Mouse (Mus musculus): Measurements from ENCODE around the gene Dusp15. TPM values are rescaled to one million over a fixed set of nuclear protein-coding genes. Genes with fewer than 3 reads are reported as not detected.

Gene Dusp15
- total RNA-seq, 1 experiment, result 0.31 TPM

DNA sequence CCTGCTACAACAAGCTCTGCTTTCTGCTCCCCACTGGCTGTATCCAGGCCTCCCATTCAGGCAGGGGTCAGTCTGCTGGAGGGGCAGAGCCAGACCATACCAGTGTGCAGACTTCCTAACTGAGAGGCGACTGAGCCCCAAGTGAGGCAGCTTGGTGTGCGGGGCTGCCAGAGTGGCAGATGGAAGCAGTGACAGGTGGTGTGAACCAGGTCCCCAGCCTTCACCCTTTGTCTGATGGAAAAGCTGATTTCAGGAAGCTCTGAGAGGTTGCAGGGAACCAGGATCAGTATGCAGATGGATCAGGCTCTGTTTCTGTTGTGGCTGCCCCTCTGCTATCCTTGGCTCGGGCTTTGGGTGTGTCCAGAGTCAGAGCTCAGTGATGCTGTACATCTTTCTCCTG lies 27.9 kb downstream of the Dusp15 start:
- no peaks in the 10 kb centered on the region for H3K36me3 ChIP-seq (ENCODE audit: control insufficient read depth, insufficient read depth, low read length, poor library complexity, severe bottlenecking)
- TF ChIP-seq CHD2 (IDR thresholded peaks at IDR 0.05; ENCODE audit: low read depth, low read length), result no peak
- no peak for TF ChIP-seq MAFK (IDR thresholded peaks at IDR 0.05; ENCODE audit: insufficient read depth, low read depth, low read length)
- no peak for TF ChIP-seq ZC3H11A (IDR thresholded peaks at IDR 0.05; ENCODE audit: borderline replicate concordance, low read depth, low read length)
- TF ChIP-seq HCFC1 (IDR thresholded peaks at IDR 0.05; ENCODE audit: borderline replicate concordance, insufficient read depth, low read length), result no peak
- TF ChIP-seq ZNF384 (IDR thresholded peaks at IDR 0.05; ENCODE audit: low read depth, low read length), result no peak
- H3K9me3 ChIP-seq (ENCODE audit: control insufficient read depth, insufficient read depth, low read depth, low read length), result no peaks in the 10 kb centered on the region
- H3K4me1 ChIP-seq (ENCODE audit: control insufficient read depth in 2 of 2, insufficient read depth in 2 of 2, low read length in 2 of 2, poor library complexity in 1 of 2), result peaks cover 0 to 4% of the 10 kb centered on the region in 2 experiments; a peak in 1 of 4 replicates
- no peak overlapping the region for H3K4me3 ChIP-seq (ENCODE audit: insufficient read depth in 1 of 2, low read depth in 1 of 2, low read length in 2 of 2, poor library complexity in 1 of 2, severe bottlenecking in 1 of 2)
- H3K9ac ChIP-seq (ENCODE audit: insufficient read depth, low read depth, low read length, poor library complexity, severe bottlenecking), result no peak overlapping the region
- no peak overlapping the region for H3K27ac ChIP-seq (ENCODE audit: insufficient read depth, low read depth, low read length, poor library complexity, severe bottlenecking)
- in situ Hi-C loops (cut with MboI; ENCODE audit: low sequenced_read_pairs in 2 of 2, unreplicated experiment in 2 of 2), result loop anchor here in 1 of 2 experiments (25.0 kb wide), 1 partner anchor 214 kb away; no protein-coding TSS in a partner anchor
- DNase-seq (ENCODE audit: low read depth, low spot score), result no peak

DNA sequence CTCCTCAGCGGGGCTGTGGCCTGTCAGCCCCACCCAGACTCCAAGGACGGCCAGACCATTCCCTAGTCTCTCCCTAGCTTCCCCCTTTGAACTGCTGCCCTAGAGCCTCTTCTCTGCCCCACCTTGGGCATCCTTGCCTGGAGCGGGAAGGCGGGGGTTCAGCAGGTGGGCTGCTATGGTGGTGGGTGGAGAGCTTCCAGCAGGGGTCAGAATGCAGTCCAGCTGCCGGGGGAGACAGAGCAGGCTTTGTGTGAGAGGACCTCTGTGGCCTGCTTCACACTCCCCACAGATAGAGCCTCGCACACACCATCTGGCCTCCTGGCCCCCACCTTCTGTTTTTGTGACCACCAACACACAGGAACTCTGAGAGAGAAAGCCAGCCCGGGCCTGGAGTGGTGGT lies 29.1 kb downstream of the Dusp15 start:
- no peaks in the 10 kb centered on the region for H3K9me3 ChIP-seq (ENCODE audit: control insufficient read depth, insufficient read depth, low read depth, low read length)
- peaks cover 0 to 4% of the 10 kb centered on the region in 2 experiments; a peak in 1 of 4 replicates for H3K4me1 ChIP-seq (ENCODE audit: control insufficient read depth in 2 of 2, insufficient read depth in 2 of 2, low read length in 2 of 2, poor library complexity in 1 of 2)
- H3K4me3 ChIP-seq (ENCODE audit: insufficient read depth in 1 of 2, low read depth in 1 of 2, low read length in 2 of 2, poor library complexity in 1 of 2, severe bottlenecking in 1 of 2), result no peak overlapping the region
- TF ChIP-seq HCFC1 (IDR thresholded peaks at IDR 0.05; ENCODE audit: borderline replicate concordance, insufficient read depth, low read length) (no peak), ZNF384 (IDR thresholded peaks at IDR 0.05; ENCODE audit: low read depth, low read length) (no peak), MAFK (IDR thresholded peaks at IDR 0.05; ENCODE audit: insufficient read depth, low read depth, low read length) (no peak), ZC3H11A (IDR thresholded peaks at IDR 0.05; ENCODE audit: borderline replicate concordance, low read depth, low read length) (no peak), CHD2 (IDR thresholded peaks at IDR 0.05; ENCODE audit: low read depth, low read length) (no peak)
- in situ Hi-C loops (cut with MboI; ENCODE audit: low sequenced_read_pairs in 2 of 2, unreplicated experiment in 2 of 2), result loop anchor here in 1 of 2 experiments (25.0 kb wide), 1 partner anchor 215 kb away; no protein-coding TSS in a partner anchor
- no peaks in the 10 kb centered on the region for H3K36me3 ChIP-seq (ENCODE audit: control insufficient read depth, insufficient read depth, low read length, poor library complexity, severe bottlenecking)
- no peak for DNase-seq (ENCODE audit: low read depth, low spot score)
- H3K9ac ChIP-seq (ENCODE audit: insufficient read depth, low read depth, low read length, poor library complexity, severe bottlenecking), result no peak overlapping the region
- no peak overlapping the region for H3K27ac ChIP-seq (ENCODE audit: insufficient read depth, low read depth, low read length, poor library complexity, severe bottlenecking)

DNA sequence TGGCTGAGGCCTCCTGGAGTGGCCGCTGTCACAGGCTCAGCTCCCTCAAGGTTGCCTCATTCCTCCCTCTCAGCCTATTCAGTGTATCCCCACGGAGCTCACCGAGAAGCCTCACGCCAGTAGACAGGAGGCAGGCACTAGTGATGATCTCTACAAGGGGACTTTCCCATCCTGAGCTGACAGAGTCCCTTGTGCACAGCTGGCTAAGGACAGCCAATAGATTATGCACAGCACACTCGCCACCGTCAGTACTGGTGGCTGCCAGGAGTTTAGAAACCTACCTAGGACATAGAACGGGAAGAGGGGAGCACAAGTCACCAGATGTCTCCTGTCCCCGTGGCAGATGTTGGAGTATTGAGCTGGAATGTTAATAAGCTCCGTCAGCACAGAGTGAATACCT lies 33.8 kb downstream of the Dusp15 start:
- Histone ChIP-seq H3K4me1 (ENCODE audit: control insufficient read depth in 2 of 2, insufficient read depth in 2 of 2, low read length in 2 of 2, poor library complexity in 1 of 2) (peaks cover 0 to 10% of the 10 kb centered on the region in 2 experiments; a peak in 2 of 4 replicates), H3K4me3 (ENCODE audit: insufficient read depth in 1 of 2, low read depth in 1 of 2, low read length in 2 of 2, poor library complexity in 1 of 2, severe bottlenecking in 1 of 2) (no peak overlapping the region), H3K27ac (ENCODE audit: insufficient read depth, low read depth, low read length, poor library complexity, severe bottlenecking) (no peak overlapping the region), H3K36me3 (ENCODE audit: control insufficient read depth, insufficient read depth, low read length, poor library complexity, severe bottlenecking) (no peaks in the 10 kb centered on the region), H3K9ac (ENCODE audit: insufficient read depth, low read depth, low read length, poor library complexity, severe bottlenecking) (no peak overlapping the region), H3K9me3 (ENCODE audit: control insufficient read depth, insufficient read depth, low read depth, low read length) (no peaks in the 10 kb centered on the region)
- in situ Hi-C loops (cut with MboI; ENCODE audit: low sequenced_read_pairs in 2 of 2, unreplicated experiment in 2 of 2), result loop anchor here (10.0 to 25.0 kb wide), 2 partner anchors 220 to 227 kb away; no protein-coding TSS in a partner anchor
- TF ChIP-seq ZC3H11A (IDR thresholded peaks at IDR 0.05; ENCODE audit: borderline replicate concordance, low read depth, low read length), result no peak
- TF ChIP-seq CHD2 (IDR thresholded peaks at IDR 0.05; ENCODE audit: low read depth, low read length), result no peak
- no peak for TF ChIP-seq HCFC1 (IDR thresholded peaks at IDR 0.05; ENCODE audit: borderline replicate concordance, insufficient read depth, low read length)
- no peak for TF ChIP-seq ZNF384 (IDR thresholded peaks at IDR 0.05; ENCODE audit: low read depth, low read length)
- TF ChIP-seq MAFK (IDR thresholded peaks at IDR 0.05; ENCODE audit: insufficient read depth, low read depth, low read length), result no peak
- no peak for DNase-seq (ENCODE audit: low read depth, low spot score)

DNA sequence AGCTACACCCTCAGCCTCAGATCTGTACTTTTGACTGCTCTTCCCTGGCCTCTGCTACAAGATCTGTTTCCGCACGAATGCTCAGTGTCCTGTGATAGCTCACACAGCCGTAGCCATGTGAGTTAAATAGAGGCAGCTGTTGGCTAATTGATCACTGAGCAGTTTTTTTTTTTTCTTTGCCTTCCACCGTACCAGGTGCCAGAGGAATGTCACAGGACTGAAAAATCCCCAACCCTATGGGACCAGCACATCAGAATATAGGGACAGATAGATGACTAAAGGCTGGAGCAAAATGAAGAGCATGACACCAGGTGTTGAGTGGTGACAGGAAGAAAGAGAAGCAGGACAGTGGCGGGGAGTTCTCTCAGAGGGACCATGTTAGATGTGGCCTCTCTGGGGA lies 35.4 kb downstream of the Dusp15 start:
- no peak for TF ChIP-seq ZNF384 (IDR thresholded peaks at IDR 0.05; ENCODE audit: low read depth, low read length)
- TF ChIP-seq CHD2 (IDR thresholded peaks at IDR 0.05; ENCODE audit: low read depth, low read length), result no peak
- no peak for TF ChIP-seq MAFK (IDR thresholded peaks at IDR 0.05; ENCODE audit: insufficient read depth, low read depth, low read length)
- TF ChIP-seq ZC3H11A (IDR thresholded peaks at IDR 0.05; ENCODE audit: borderline replicate concordance, low read depth, low read length), result no peak
- no peak for TF ChIP-seq HCFC1 (IDR thresholded peaks at IDR 0.05; ENCODE audit: borderline replicate concordance, insufficient read depth, low read length)
- Histone ChIP-seq H3K36me3 (ENCODE audit: control insufficient read depth, insufficient read depth, low read length, poor library complexity, severe bottlenecking) (no peaks in the 10 kb centered on the region), H3K9ac (ENCODE audit: insufficient read depth, low read depth, low read length, poor library complexity, severe bottlenecking) (no peak overlapping the region), H3K27ac (ENCODE audit: insufficient read depth, low read depth, low read length, poor library complexity, severe bottlenecking) (no peak overlapping the region), H3K9me3 (ENCODE audit: control insufficient read depth, insufficient read depth, low read depth, low read length) (no peaks in the 10 kb centered on the region), H3K4me3 (ENCODE audit: insufficient read depth in 1 of 2, low read depth in 1 of 2, low read length in 2 of 2, poor library complexity in 1 of 2, severe bottlenecking in 1 of 2) (no peak overlapping the region), H3K4me1 (ENCODE audit: control insufficient read depth in 2 of 2, insufficient read depth in 2 of 2, low read length in 2 of 2, poor library complexity in 1 of 2) (peaks cover 0 to 9% of the 10 kb centered on the region in 2 experiments; a peak in 1 of 4 replicates)
- DNase-seq (ENCODE audit: low read depth, low spot score), result no peak
- in situ Hi-C loops (cut with MboI; ENCODE audit: low sequenced_read_pairs in 2 of 2, unreplicated experiment in 2 of 2), result loop anchor here (10.0 to 25.0 kb wide), 2 partner anchors 221 to 229 kb away; no protein-coding TSS in a partner anchor
